Mouse (Mus musculus): ENCODE results near the gene Mcmbp. TPM values are rescaled to one million over a fixed set of nuclear protein-coding genes. Genes with fewer than 3 reads are reported as not detected.

Gene Mcmbp
- polyA plus RNA-seq, 1 experiment from 2014 or later: 52.5 TPM

DNA sequence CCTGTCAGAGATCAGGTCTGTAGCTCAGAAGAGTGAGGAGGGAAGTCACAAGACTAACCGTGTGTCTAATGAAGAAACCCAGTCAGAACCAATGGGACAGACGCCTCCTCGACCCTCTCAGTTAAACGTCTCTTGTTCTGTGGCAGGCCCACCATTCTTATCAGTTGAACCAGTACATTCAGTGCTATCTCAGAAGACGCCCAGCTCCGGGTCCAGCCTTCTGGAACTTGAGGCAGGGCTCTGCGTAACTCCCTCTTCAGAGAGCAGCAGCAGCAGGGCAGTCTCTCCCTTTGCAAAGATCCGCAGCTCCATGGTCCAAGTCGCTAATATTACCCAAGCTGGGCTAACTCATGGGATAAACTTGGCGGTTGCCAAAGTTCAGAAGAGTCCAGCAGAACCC is 45.4 kb downstream of the Mcmbp start:
- no peak for TF ChIP-seq CTCF (IDR thresholded peaks at IDR 0.05; ENCODE audit: low read depth)
- Histone ChIP-seq H3K9me3 (replicated peaks; ENCODE audit: low read length) (no peaks in the 10 kb centered on the region), H3K4me2 (ENCODE audit: low read length) (no peak overlapping the region), H3K4me3 (replicated peaks; ENCODE audit: low read depth, low read length) (no peak overlapping the region), H3K27ac (no peak overlapping the region), H3K27me3 (ENCODE audit: insufficient read depth, low read length) (no peaks in the 10 kb centered on the region), H3K36me3 (ENCODE audit: insufficient read depth, low read length) (peaks cover 32% of the 10 kb centered on the region), H3K4me1 (replicated peaks; ENCODE audit: insufficient read depth, low read length) (no peaks in the 10 kb centered on the region), H3K9ac (ENCODE audit: low read depth, low read length) (no peak overlapping the region)
- 88% methylated on average over 10 of the region's 10 CpGs for WGBS
- no peak for ATAC-seq (replicated peaks; ENCODE audit: low FRiP score, low read depth)
- no peak for DNase-seq (ENCODE audit: low spot score)

GRCm38 (mm10) chr7:128692163-128692562 is 48.1 kb downstream of the Mcmbp start:
- no peak for TF ChIP-seq CTCF (IDR thresholded peaks at IDR 0.05; ENCODE audit: low read depth)
- H3K9me3 ChIP-seq (replicated peaks; ENCODE audit: low read length): no peaks in the 10 kb centered on the region
- peaks cover 12% of the 10 kb centered on the region for H3K36me3 ChIP-seq (ENCODE audit: insufficient read depth, low read length)
- WGBS: 91% methylated on average over 7 of the region's 7 CpGs
- no peak overlapping the region for H3K27ac ChIP-seq
- no peak for DNase-seq (ENCODE audit: low spot score)
- no peaks in the 10 kb centered on the region for H3K27me3 ChIP-seq (ENCODE audit: insufficient read depth, low read length)
- H3K9ac ChIP-seq (ENCODE audit: low read depth, low read length): no peak overlapping the region
- no peak overlapping the region for H3K4me2 ChIP-seq (ENCODE audit: low read length)
- no peak overlapping the region for H3K4me3 ChIP-seq (replicated peaks; ENCODE audit: low read depth, low read length)
- no peak for ATAC-seq (replicated peaks; ENCODE audit: low FRiP score, low read depth)
- no peaks in the 10 kb centered on the region for H3K4me1 ChIP-seq (replicated peaks; ENCODE audit: insufficient read depth, low read length)

DNA sequence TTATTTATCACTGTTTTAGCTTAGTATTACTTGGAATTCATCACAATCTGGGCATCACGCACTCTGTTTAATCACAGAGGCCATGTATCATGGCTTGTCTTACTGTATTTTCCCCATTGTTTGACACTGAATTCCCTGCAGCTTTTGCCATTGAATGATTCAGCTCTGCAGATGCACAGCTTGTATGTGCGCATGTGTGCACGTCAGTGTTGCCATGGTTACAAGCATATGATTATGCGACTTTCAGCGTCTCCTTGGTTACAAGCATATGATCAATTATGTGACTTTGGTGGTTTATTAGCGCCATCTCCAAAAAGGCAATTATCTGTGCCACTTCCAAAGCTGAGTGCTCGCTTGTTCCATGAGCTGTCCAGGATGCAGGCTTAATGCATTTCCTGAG is 49.5 kb downstream of the Mcmbp start:
- no peak for TF ChIP-seq CTCF (IDR thresholded peaks at IDR 0.05; ENCODE audit: low read depth)
- Histone ChIP-seq H3K9me3 (replicated peaks; ENCODE audit: low read length) (no peaks in the 10 kb centered on the region), H3K27me3 (ENCODE audit: insufficient read depth, low read length) (no peaks in the 10 kb centered on the region), H3K4me2 (ENCODE audit: low read length) (no peak overlapping the region), H3K36me3 (ENCODE audit: insufficient read depth, low read length) (peaks cover 15% of the 10 kb centered on the region), H3K4me3 (replicated peaks; ENCODE audit: low read depth, low read length) (no peak overlapping the region), H3K27ac (no peak overlapping the region), H3K9ac (ENCODE audit: low read depth, low read length) (no peak overlapping the region), H3K4me1 (replicated peaks; ENCODE audit: insufficient read depth, low read length) (no peaks in the 10 kb centered on the region)
- DNase-seq (ENCODE audit: low spot score) (no peak), ATAC-seq (replicated peaks; ENCODE audit: low FRiP score, low read depth) (no peak)
- 79% methylated on average over 7 of the region's 7 CpGs for WGBS

- peak; percentile 96 for TF ChIP-seq CTCF (IDR thresholded peaks at IDR 0.05; ENCODE audit: low read depth)
- Histone ChIP-seq H3K4me3 (replicated peaks; ENCODE audit: low read depth, low read length) (no peak overlapping the region), H3K9ac (ENCODE audit: low read depth, low read length) (no peak overlapping the region), H3K27me3 (ENCODE audit: insufficient read depth, low read length) (no peaks in the 10 kb centered on the region), H3K27ac (no peak overlapping the region), H3K4me1 (replicated peaks; ENCODE audit: insufficient read depth, low read length) (no peaks in the 10 kb centered on the region), H3K4me2 (ENCODE audit: low read length) (no peak overlapping the region), H3K36me3 (ENCODE audit: insufficient read depth, low read length) (peaks cover 15% of the 10 kb centered on the region), H3K9me3 (replicated peaks; ENCODE audit: low read length) (no peaks in the 10 kb centered on the region)
- WGBS: 20% methylated on average over 7 of the region's 7 CpGs
- DNase-seq (ENCODE audit: low spot score) (peak; percentile 87), ATAC-seq (replicated peaks; ENCODE audit: low FRiP score, low read depth) (no peak)
Measured at GRCm38 (mm10) chr7:128690070-128690469, 50.2 kb downstream of the Mcmbp start.

DNA sequence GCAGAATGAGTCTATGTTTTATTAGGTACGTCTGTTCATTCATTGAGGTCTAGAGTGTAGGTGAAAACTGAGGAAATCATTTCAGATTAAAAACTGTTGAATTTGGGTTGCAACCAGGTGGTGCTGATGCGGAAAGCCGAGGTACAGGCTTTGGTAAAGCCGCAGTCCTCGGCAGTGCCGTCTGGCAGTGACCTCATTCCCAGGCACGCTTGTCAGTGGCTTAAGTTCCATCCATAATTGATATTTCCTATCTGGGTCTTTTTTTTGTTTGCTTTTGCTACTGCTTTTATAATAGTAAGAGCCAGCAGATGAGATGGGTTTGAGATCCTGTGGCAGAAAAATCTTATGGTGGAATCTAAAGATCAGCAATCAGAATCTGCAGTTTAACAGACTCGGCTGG is 50.9 kb downstream of the Mcmbp start:
- DNase-seq (ENCODE audit: low spot score) (no peak), ATAC-seq (replicated peaks; ENCODE audit: low FRiP score, low read depth) (no peak)
- no peak for TF ChIP-seq CTCF (IDR thresholded peaks at IDR 0.05; ENCODE audit: low read depth)
- no peaks in the 10 kb centered on the region for H3K9me3 ChIP-seq (replicated peaks; ENCODE audit: low read length)
- H3K27me3 ChIP-seq (ENCODE audit: insufficient read depth, low read length): no peaks in the 10 kb centered on the region
- no peaks in the 10 kb centered on the region for H3K4me1 ChIP-seq (replicated peaks; ENCODE audit: insufficient read depth, low read length)
- H3K4me2 ChIP-seq (ENCODE audit: low read length): no peak overlapping the region
- no peak overlapping the region for H3K9ac ChIP-seq (ENCODE audit: low read depth, low read length)
- peaks cover 12% of the 10 kb centered on the region for H3K36me3 ChIP-seq (ENCODE audit: insufficient read depth, low read length)
- no peak overlapping the region for H3K4me3 ChIP-seq (replicated peaks; ENCODE audit: low read depth, low read length)
- no peak overlapping the region for H3K27ac ChIP-seq
- WGBS: 89% methylated on average over 8 of the region's 8 CpGs

GRCm38 (mm10) chr7:128687821-128688564 is 52.3 kb downstream of the Mcmbp start:
- H3K4me1 ChIP-seq (replicated peaks; ENCODE audit: insufficient read depth, low read length): no peaks in the 10 kb centered on the region
- no peak overlapping the region for H3K9ac ChIP-seq (ENCODE audit: low read depth, low read length)
- no peaks in the 10 kb centered on the region for H3K9me3 ChIP-seq (replicated peaks; ENCODE audit: low read length)
- DNase-seq (ENCODE audit: low spot score) (peak; percentile 52), ATAC-seq (replicated peaks; ENCODE audit: low FRiP score, low read depth) (peak; percentile 57)
- TF ChIP-seq CTCF (IDR thresholded peaks at IDR 0.05; ENCODE audit: low read depth): no peak
- H3K27ac ChIP-seq: no peak overlapping the region
- peak overlapping the region; percentile 56 for H3K4me2 ChIP-seq (ENCODE audit: low read length)
- H3K4me3 ChIP-seq (replicated peaks; ENCODE audit: low read depth, low read length): peak overlapping the region; percentile 32
- H3K36me3 ChIP-seq (ENCODE audit: insufficient read depth, low read length): 0 out of 2 replicates have a peak, but pooled peaks cover 9% of the 10 kb centered on the region
- no peaks in the 10 kb centered on the region for H3K27me3 ChIP-seq (ENCODE audit: insufficient read depth, low read length)
- WGBS: 47% methylated on average over 56 of the region's 56 CpGs

All from kidney, postnatal 0 days (tissue).